Mouse (Mus musculus): ENCODE data around the gene Btn1a1.

DNA sequence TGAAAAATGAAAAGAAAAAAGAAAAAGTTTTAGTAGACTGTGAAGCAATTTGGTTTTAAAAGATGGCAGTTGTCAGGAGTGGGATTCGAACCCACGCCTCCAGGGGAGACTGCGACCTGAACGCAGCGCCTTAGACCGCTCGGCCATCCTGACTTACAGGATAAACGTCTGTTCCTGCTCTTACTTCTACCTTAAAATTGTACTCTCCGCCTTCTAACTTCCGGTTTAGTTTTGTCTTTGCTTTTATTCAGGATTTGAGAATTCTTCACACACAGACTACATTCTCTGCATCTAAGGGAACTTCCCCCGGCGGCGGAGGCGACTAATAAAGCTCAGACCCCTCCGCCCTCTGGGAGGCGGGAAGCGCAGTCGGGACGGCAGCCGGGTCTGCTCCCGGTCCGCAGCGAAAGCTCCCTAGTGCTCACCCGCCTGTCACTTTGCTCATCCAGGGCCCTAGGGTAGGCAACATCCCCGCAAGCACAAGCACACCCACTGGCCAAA is 12.3 kb downstream of the Btn1a1 start:
- TF ChIP-seq CTCF (IDR thresholded peaks at IDR 0.05; ENCODE audit: low read depth) (no peak), EP300 (optimal IDR thresholded peaks at IDR 0.05) (peak; percentile 29)
